Comparison of ENCODE assay signal across 10 mouse cellular contexts in the genomic region with DNA sequence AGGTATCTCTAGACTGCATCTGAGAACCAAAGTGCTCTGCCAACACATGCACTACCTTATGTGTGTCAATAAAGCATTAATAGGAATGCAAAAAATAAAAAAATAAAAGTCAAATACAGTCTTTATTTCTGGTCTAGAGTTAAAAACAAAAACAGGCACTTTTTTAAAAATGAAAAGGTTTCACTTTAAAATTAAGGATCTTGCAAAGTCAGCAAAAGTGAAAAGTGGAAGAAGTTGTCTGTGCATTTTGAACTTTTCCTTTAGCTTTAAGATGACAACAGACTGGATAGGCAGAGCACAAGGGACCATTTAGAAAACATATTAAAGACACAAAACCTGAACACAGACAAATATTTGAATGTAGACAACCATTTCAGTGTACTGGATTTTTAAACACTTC. TPM values are rescaled to one million over a fixed set of nuclear protein-coding genes. Genes with fewer than 3 reads are reported as not detected.
DNase-seq lines count a peak whose midpoint lies in the region; ATAC-seq and TF ChIP-seq lines count a peak whose summit lies in the region.
"Had no signal": no experiment of that assay in that cellular context is flagged by ENCODE, and none has a peak within 500 bp of the region (broad histone marks: within the 10 kb centered on the region; RNA-seq: fewer than 3 reads in every experiment).

No protein-coding gene starts in this region.

- peaks cover 11% of the 10 kb centered on the region for H3K36me3 ChIP-seq in forebrain, embryonic 10.5 days (replicated peaks)
- H3K36me3 ChIP-seq in forebrain, embryonic 16.5 days (ENCODE audit: control insufficient read depth, insufficient read depth): no peaks in the 10 kb centered on the region
- no peaks in the 10 kb centered on the region for H3K36me3 ChIP-seq in neural tube, embryonic 11.5 days (ENCODE audit: control insufficient read depth, insufficient read depth, low read length)
- H3K36me3 ChIP-seq in liver, postnatal 0 days (replicated peaks; ENCODE audit: insufficient read depth, low read length): peaks cover 3% of the 10 kb centered on the region; the same call in 1 of the 2 replicates

- no peak overlapping the region; the same call in 1 of the 2 replicates for H3K4me2 ChIP-seq in forebrain, embryonic 16.5 days (ENCODE audit: low read length)
- H3K4me2 ChIP-seq in neural tube, embryonic 11.5 days (ENCODE audit: low read depth): peak overlapping the region; percentile 59; the same call in 1 of the 2 replicates
- H3K4me2 ChIP-seq in liver, postnatal 0 days (ENCODE audit: low read depth, low read length): peak overlapping the region; percentile 82

- no peak for ATAC-seq in forebrain, embryonic 16.5 days
- ATAC-seq in neural tube, embryonic 11.5 days (ENCODE audit: insufficient read depth, low FRiP score, low TSS enrichment): no peak
- ATAC-seq in liver, postnatal 0 days: no peak

- no peak for TF ChIP-seq EP300 in liver, postnatal 0 days (IDR thresholded peaks at IDR 0.05; ENCODE audit: low read depth)

- peak overlapping the region; percentile 97 for H3K4me3 ChIP-seq in forebrain, embryonic 10.5 days
- no peak overlapping the region for H3K4me3 ChIP-seq in forebrain, embryonic 16.5 days (replicated peaks; ENCODE audit: low read length)
- H3K4me3 ChIP-seq in neural tube, embryonic 11.5 days (ENCODE audit: low read depth, low read length): no peak overlapping the region
- 0 out of 2 replicates have a peak overlapping the region, but pooled peaks have one; percentile 90 for H3K4me3 ChIP-seq in liver, postnatal 0 days (ENCODE audit: low read depth, low read length)

- no peak overlapping the region for H3K27ac ChIP-seq in forebrain, embryonic 10.5 days
- H3K27ac ChIP-seq in forebrain, embryonic 16.5 days (ENCODE audit: low read length): no peak overlapping the region
- H3K27ac ChIP-seq in neural tube, embryonic 11.5 days (ENCODE audit: low read depth, low read length): no peak overlapping the region
- H3K27ac ChIP-seq in liver, postnatal 0 days (ENCODE audit: low read depth): no peak overlapping the region

- TF ChIP-seq CTCF in liver, postnatal 0 days (IDR thresholded peaks at IDR 0.05; ENCODE audit: low read depth): no peak

- no peaks in the 10 kb centered on the region for H3K27me3 ChIP-seq in forebrain, embryonic 10.5 days (ENCODE audit: poor library complexity, severe bottlenecking)
- H3K27me3 ChIP-seq in forebrain, embryonic 16.5 days (replicated peaks; ENCODE audit: control insufficient read depth, insufficient read depth, low read length): no peaks in the 10 kb centered on the region
- no peaks in the 10 kb centered on the region for H3K27me3 ChIP-seq in neural tube, embryonic 11.5 days (ENCODE audit: control insufficient read depth, insufficient read depth, low read length)
- no peaks in the 10 kb centered on the region for H3K27me3 ChIP-seq in liver, postnatal 0 days (ENCODE audit: insufficient read depth, low read length)

- no peak overlapping the region for H3K9ac ChIP-seq in forebrain, embryonic 16.5 days (replicated peaks; ENCODE audit: low read depth, low read length)
- H3K9ac ChIP-seq in neural tube, embryonic 11.5 days (ENCODE audit: low read length): no peak overlapping the region
- H3K9ac ChIP-seq in liver, postnatal 0 days (replicated peaks): no peak overlapping the region

- peaks cover 23% of the 10 kb centered on the region for H3K4me1 ChIP-seq in forebrain, embryonic 10.5 days
- H3K4me1 ChIP-seq in forebrain, embryonic 16.5 days (replicated peaks; ENCODE audit: control insufficient read depth, insufficient read depth, low read length): peaks cover 8% of the 10 kb centered on the region
- H3K4me1 ChIP-seq in neural tube, embryonic 11.5 days (ENCODE audit: control insufficient read depth, insufficient read depth, low read length): peaks cover 12% of the 10 kb centered on the region; the same call in 1 of the 2 replicates
- H3K4me1 ChIP-seq in liver, postnatal 0 days (ENCODE audit: insufficient read depth): peaks cover 6% of the 10 kb centered on the region; the same call in 1 of the 2 replicates

- no peak for DNase-seq in forebrain, embryonic 10.5 days (ENCODE audit: extremely low spot score, low spot score)
- DNase-seq in neural tube, embryonic 11.5 days (ENCODE audit: low spot score): no peak
- no peak for DNase-seq in neural tube, embryonic 10.5 days (ENCODE audit: extremely low spot score, low spot score)
- DNase-seq in liver, postnatal 0 days: no peak
- DNase-seq in spleen, adult 12 weeks (ENCODE audit: low spot score): no peak
- DNase-seq in cerebellum, adult 11 months: no peak
- no peak for DNase-seq in testis, postnatal 14 days (ENCODE audit: low spot score)
- DNase-seq: kidney, postnatal 25 days; right cerebral cortex, postnatal 14 days had no signal

- no peaks in the 10 kb centered on the region for H3K9me3 ChIP-seq in forebrain, embryonic 10.5 days
- no peaks in the 10 kb centered on the region for H3K9me3 ChIP-seq in forebrain, embryonic 16.5 days (ENCODE audit: control insufficient read depth, low read length)
- no peaks in the 10 kb centered on the region for H3K9me3 ChIP-seq in neural tube, embryonic 11.5 days (ENCODE audit: control insufficient read depth, low read length)
- H3K9me3 ChIP-seq in liver, postnatal 0 days (ENCODE audit: low read length): no peaks in the 10 kb centered on the region

RNA-seq across cellular contexts. Expression of gene Cnot2, which starts 1.8 kb away (rescaled TPM):
- polyA plus RNA-seq in forebrain, embryonic 10.5 days (2016; fragmentation: Nextera tagmentation; extraction: Ambion mirVana): 113 and 118 TPM in 2 replicates
- 116 and 137 TPM in 2 replicates for polyA plus RNA-seq in forebrain, embryonic 16.5 days (2015; fragmentation: Nextera tagmentation; extraction: Ambion mirVana)
- 135 and 141 TPM in 2 replicates for polyA plus RNA-seq in neural tube, embryonic 11.5 days (2014; fragmentation: Nextera tagmentation; extraction: Ambion mirVana)
- 22.1 and 22.8 TPM in 2 replicates for polyA plus RNA-seq in liver, postnatal 0 days (2015; fragmentation: Nextera tagmentation; extraction: Ambion mirVana)

Comparison
In these comparisons a context has a peak if more than half of its experiments do, and no peak if none do; other contexts are left out.
1. H3K4me3 ChIP-seq: peak in forebrain, embryonic 10.5 days (single experiment) and liver, postnatal 0 days (single experiment); none in forebrain, embryonic 16.5 days (single experiment) and neural tube, embryonic 11.5 days (single experiment).